Mouse (Mus musculus) lung, embryonic 15.5 days (tissue): ENCODE measurements around the gene Oaz1. TPM values are rescaled to one million over a fixed set of nuclear protein-coding genes. Genes with fewer than 3 reads are reported as not detected.

ENCODE experiments used
- ATAC-seq: fragments of 200-750 bp; cut with Nextera tagmentation; 2 replicates; pipeline ENCODE4 v1.8.0; 2017; ENCODE audit warnings: moderate number of reproducible peaks, borderline replicate concordance; ENCODE audit not compliant: low FRiP score, low TSS enrichment; ENCODE audit errors: extremely low read depth
- H3K27ac ChIP-seq: fragments of 300-500 bp; sonication (generic); 2 replicates; pipeline ENCODE4 v1.5.1; 2015; ENCODE audit warnings: moderate library complexity, mild to moderate bottlenecking, inconsistent platforms
- H3K27me3 ChIP-seq: fragments of 300-500 bp; sonication (generic); 2 replicates; pipeline ENCODE4 v1.6.1; 2015; ENCODE audit warnings: inconsistent platforms
- H3K36me3 ChIP-seq: fragments of 300-500 bp; sonication (generic); 2 replicates; pipeline ENCODE4 v1.6.1; 2015; ENCODE audit warnings: inconsistent platforms
- H3K4me1 ChIP-seq: fragments of 300-500 bp; sonication (generic); 2 replicates; pipeline ENCODE4 v1.6.1; 2015; ENCODE audit warnings: inconsistent platforms
- H3K4me2 ChIP-seq: fragments of 300-500 bp; sonication (generic); 2 replicates; pipeline ENCODE4 v1.6.1; 2015; ENCODE audit warnings: inconsistent platforms, mild to moderate bottlenecking, moderate library complexity
- H3K4me3 ChIP-seq: fragments of 300-500 bp; sonication (generic); 2 replicates; pipeline ENCODE4 v1.5.1; 2015; ENCODE audit warnings: mild to moderate bottlenecking, inconsistent platforms
- H3K9ac ChIP-seq: fragments of 300-500 bp; sonication (generic); 2 replicates; pipeline ENCODE4 v1.6.1; 2015; ENCODE audit warnings: inconsistent platforms
- H3K9me3 ChIP-seq: fragments of 300-500 bp; sonication (generic); 2 replicates; pipeline ENCODE4 v1.6.1; 2016; ENCODE audit warnings: inconsistent platforms
- WGBS: fragments of 180-500 bp; shearing (Covaris S2); methylation state at CpG from one replicate; pipeline ENCODE4 v1.1.7; 2015; 5-methylcytosine and 5-hydroxymethylcytosine counted together
- microRNA counts: library from miRNA; unstranded; fragments of <30 nt; microRNA quantifications from one replicate; lab custom pipeline; 2016
- microRNA-seq: library from miRNA; unstranded; fragments of <30 nt; microRNA quantifications from one replicate; pipeline ENCODE4, GENCODE M21; 2016
- polyA plus RNA-seq: library from polyadenylated mRNA; unstranded; fragments of >200 nt; fragmentation: Nextera tagmentation; extraction: Ambion mirVana; gene quantifications from 2 replicates; pipeline ENCODE4 v1.2.1, GENCODE M21; 2015

The Oaz1 gene
- polyA plus RNA-seq, 1 experiment from 2014 or later, result 1,965 TPM

DNA sequence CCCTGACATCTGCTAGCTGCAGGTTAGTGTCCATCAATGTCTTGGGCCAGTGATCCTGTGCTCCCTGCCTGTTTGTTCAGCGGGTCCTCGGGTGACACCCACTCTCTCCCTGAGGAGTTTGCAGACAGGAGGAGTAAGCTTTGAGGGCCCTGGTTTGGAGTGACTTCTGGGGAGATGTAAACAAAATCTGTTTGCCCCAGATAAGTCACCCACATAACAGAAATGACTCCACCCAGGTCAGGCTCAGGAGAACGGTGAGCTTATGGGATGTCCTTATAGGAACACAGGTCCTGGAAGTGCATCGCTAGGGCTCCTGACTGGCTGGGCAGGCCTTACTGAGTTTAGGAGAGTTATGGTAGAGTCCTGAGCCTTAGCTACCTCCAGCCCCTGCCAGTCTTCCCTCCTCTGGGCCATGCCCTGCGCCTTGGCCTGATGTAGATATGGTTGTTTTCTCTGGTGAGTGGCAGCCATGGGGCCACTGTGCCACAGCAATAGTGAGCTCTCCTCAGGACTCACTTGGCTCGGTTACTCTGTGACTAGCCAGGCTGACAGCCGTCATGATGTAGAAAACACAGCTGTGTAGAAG is 32.0 kb downstream of the Oaz1 start:
- peak overlapping the region; percentile 63 for H3K27ac ChIP-seq
- peaks cover 41% of the 10 kb centered on the region for H3K4me1 ChIP-seq
- H3K9me3 ChIP-seq, result no peaks in the 10 kb centered on the region
- no peak overlapping the region for H3K9ac ChIP-seq
- H3K4me2 ChIP-seq, result no peak overlapping the region
- peaks cover 16% of the 10 kb centered on the region for H3K36me3 ChIP-seq
- H3K27me3 ChIP-seq, result no peaks in the 10 kb centered on the region
- 48% methylated on average over 7 of the region's 7 CpGs for WGBS
- no peak; the same call in 1 of the 2 replicates for ATAC-seq
- no peak overlapping the region for H3K4me3 ChIP-seq

DNA sequence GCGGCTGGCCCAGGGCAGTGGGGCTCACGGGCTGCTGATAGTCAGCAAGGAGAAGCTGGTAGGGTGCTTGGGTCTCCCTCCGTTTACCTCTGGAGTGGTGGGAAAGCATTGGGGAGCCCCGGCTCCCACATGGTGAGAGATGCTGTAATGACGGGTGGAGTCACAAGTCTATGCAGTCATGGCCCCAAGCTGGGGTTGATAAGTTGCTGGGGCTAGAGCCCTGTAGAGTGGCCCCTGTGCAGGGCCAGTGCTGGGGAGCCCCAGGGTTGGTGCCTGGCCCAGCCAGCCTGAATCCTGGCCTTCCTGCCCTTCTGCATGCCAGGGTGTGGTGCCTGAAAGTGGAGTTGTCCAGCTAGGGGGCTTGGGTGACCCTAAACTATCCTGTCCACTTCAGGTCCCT is 35.8 kb downstream of the Oaz1 start:
- Histone ChIP-seq H3K4me3 (no peak overlapping the region), H3K9ac (no peak overlapping the region), H3K9me3 (no peaks in the 10 kb centered on the region), H3K4me2 (no peak overlapping the region), H3K27me3 (no peaks in the 10 kb centered on the region), H3K4me1 (peaks cover 10% of the 10 kb centered on the region; the same call in 1 of the 2 replicates), H3K27ac (no peak overlapping the region), H3K36me3 (peaks cover 23% of the 10 kb centered on the region)
- WGBS, result 90% methylated on average over 5 of the region's 5 CpGs
- ATAC-seq, result no peak

DNA sequence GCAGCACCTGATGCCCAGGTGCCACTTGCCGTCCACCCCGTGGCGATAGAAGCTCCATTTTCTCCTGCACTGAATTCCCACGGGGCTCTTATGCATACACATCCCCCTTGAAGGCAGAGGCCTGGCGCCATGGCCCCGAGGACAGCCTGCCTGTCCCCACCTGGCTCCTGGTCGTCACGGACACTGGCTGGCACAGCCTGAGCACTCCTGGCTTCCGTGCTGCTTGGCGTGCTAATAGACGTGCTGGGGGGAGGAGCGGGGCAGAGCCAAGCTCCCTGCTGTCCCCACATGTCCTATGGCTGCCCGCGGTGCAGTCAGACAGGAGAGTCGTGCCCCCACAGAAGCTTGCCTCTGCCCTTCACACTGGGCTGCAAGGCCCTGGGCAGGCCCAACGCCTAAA is 38.0 kb downstream of the Oaz1 start:
- ATAC-seq, result no peak

DNA sequence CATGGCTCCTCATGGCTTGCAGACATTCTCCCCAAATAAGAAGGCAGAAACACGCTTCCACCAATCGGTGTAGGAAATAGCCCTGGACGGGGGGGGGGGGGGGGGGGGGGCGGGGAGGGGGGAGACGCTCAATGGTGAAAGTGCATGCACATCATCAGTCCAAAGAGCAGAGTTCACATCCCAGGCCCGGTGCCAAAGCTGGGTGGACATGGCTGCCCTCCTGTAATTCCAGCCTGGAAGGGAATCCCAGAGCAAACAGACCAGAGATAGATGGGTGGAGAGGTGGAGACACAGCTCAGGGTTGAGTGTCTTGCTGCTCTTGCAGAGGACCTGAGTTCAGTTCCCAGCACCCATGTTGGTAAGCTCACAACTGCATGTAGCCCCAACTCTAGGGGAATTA is 44.5 kb downstream of the Oaz1 start:
- H3K9me3 ChIP-seq, result no peaks in the 10 kb centered on the region
- WGBS, result 42% methylated on average over 5 of the region's 6 CpGs
- no peak overlapping the region for H3K4me2 ChIP-seq
- no peak overlapping the region for H3K9ac ChIP-seq
- H3K36me3 ChIP-seq, result no peaks in the 10 kb centered on the region; the same call in 1 of the 2 replicates
- no peak overlapping the region for H3K4me3 ChIP-seq
- H3K27me3 ChIP-seq, result peaks cover 10% of the 10 kb centered on the region; the same call in 1 of the 2 replicates
- H3K4me1 ChIP-seq, result no peaks in the 10 kb centered on the region
- no peak for ATAC-seq
- no peak overlapping the region for H3K27ac ChIP-seq

More for the DNA sequence above, 38.0 kb downstream of the Oaz1 start:
- no peak overlapping the region for H3K4me3 ChIP-seq
- no peak overlapping the region for H3K27ac ChIP-seq
- H3K27me3 ChIP-seq, result no peaks in the 10 kb centered on the region
- H3K36me3 ChIP-seq, result peaks cover 23% of the 10 kb centered on the region
- 86% methylated on average over 16 of the region's 16 CpGs for WGBS
- no peak overlapping the region for H3K9ac ChIP-seq
- H3K9me3 ChIP-seq, result no peaks in the 10 kb centered on the region
- no peaks in the 10 kb centered on the region for H3K4me1 ChIP-seq
- no peak overlapping the region for H3K4me2 ChIP-seq

DNA sequence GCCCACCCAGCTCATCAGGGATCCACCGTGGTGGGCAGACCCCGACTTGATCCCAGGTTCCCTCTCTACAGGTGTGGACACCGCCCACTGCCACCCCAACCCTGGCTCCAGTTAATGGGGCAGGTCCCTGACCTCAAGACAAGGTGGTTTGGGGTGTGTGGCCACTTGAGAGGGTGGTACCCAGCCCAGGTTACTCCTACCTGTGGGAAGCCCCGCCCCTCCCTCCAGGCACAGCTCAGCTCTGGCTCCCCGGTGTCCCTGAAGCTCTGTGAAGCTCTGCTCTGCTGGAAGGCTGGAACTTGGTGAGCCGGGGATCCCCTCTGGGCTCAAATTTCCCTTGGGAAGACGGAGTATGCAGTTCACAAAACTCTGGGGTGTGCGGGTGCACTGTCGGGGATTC is 45.1 kb downstream of the Oaz1 start, which contains the start of gene Tmprss9:
Gene Tmprss9 (plus strand): TSS at position 268 of the 400 bp plus-strand sequence.
- Histone ChIP-seq H3K4me1 (no peaks in the 10 kb centered on the region), H3K9me3 (no peaks in the 10 kb centered on the region), H3K9ac (no peak within 1 kb of the TSS), H3K27ac (no peak within 1 kb of the TSS), H3K36me3 (no peaks in the 10 kb centered on the region; the same call in 1 of the 2 replicates), H3K27me3 (peaks cover 10% of the 10 kb centered on the region; the same call in 1 of the 2 replicates), H3K4me2 (no peak within 1 kb of the TSS), H3K4me3 (no peak within 1 kb of the TSS)
- WGBS, result 21% methylated on average over 9 of the region's 9 CpGs
- no peak for ATAC-seq

DNA sequence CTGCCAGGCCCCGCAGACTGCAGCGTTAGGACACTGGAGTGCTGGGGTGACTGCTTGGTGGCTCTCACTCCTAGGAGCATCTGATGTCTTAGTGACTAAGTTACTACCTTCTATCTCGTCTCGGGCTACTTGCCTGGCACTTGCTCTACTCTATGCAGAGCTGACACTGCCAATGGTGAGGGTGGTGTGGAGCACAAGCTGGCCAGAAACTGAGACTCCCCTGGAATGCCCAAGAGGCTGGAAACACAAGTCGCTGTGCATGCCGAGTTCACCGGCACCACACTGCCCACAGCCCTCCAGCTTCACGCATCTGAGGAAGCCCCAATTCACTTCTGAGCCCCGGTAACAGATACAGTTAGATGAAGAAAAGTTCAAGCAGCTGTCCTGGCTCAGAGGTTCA is 47.6 kb downstream of the Oaz1 start:
- no peaks in the 10 kb centered on the region for H3K9me3 ChIP-seq
- peaks cover 10% of the 10 kb centered on the region; the same call in 1 of the 2 replicates for H3K27me3 ChIP-seq
- no peaks in the 10 kb centered on the region for H3K36me3 ChIP-seq
- no peak overlapping the region for H3K27ac ChIP-seq
- no peak for ATAC-seq
- no peaks in the 10 kb centered on the region for H3K4me1 ChIP-seq
- WGBS, result 71% methylated on average over 9 of the region's 9 CpGs
- no peak overlapping the region for H3K9ac ChIP-seq
- no peak overlapping the region for H3K4me2 ChIP-seq
- H3K4me3 ChIP-seq, result no peak overlapping the region

DNA sequence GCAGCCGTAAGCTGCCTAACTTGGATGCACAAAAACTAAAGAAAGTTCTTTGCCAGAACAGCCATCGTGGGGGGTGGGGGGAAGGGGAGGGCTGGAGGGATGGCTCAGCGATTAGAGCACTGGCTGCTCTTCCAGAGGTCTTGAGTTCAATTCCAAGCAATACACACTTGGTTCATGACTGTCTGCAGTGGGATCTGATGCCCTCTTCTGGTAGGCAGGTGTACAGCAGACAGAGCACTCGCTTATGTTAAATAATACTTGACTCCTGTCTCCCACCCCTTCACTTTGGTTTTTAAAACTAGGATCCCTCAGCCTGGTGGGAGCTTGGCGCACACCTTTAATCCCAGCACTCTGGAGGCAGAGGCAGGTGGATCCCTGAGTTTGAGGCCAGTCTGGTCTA is 49.6 kb downstream of the Oaz1 start:
- Histone ChIP-seq H3K27me3 (peaks cover 10% of the 10 kb centered on the region; the same call in 1 of the 2 replicates), H3K4me3 (no peak overlapping the region), H3K9ac (no peak overlapping the region), H3K4me2 (no peak overlapping the region), H3K9me3 (no peaks in the 10 kb centered on the region), H3K36me3 (no peaks in the 10 kb centered on the region), H3K4me1 (no peaks in the 10 kb centered on the region), H3K27ac (no peak overlapping the region)
- WGBS, result 25% methylated on average over 5 of the region's 5 CpGs
- ATAC-seq, result no peak

DNA sequence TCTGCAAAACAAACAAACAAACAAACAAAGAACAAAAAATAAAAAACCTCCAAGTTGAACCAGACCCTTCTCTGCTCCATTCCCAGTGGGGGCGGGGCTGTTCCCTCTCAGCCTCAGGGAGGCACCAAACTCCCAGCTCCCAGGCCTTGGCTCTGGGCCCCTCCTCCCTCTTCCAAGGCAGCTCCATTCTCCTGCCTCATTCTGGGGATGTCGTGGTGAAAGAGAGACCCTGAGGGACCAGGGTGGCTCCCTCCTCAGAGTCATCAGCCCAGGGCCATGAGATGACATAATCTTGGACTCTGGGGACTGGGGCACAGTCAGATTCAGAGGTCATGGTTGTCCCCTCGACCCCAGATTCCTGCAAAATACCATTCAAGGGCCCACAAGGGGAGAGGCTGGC is 50.1 kb downstream of the Oaz1 start:
- no peaks in the 10 kb centered on the region for H3K36me3 ChIP-seq
- WGBS, result 32% methylated on average over 3 of the region's 3 CpGs
- ATAC-seq, result no peak

More for the DNA sequence above, 50.1 kb downstream of the Oaz1 start:
- Histone ChIP-seq H3K27ac (no peak overlapping the region), H3K4me3 (no peak overlapping the region), H3K9ac (no peak overlapping the region), H3K4me1 (no peaks in the 10 kb centered on the region), H3K27me3 (peaks cover 10% of the 10 kb centered on the region; the same call in 1 of the 2 replicates), H3K9me3 (no peaks in the 10 kb centered on the region), H3K4me2 (no peak overlapping the region)

MicroRNA genes within 50 kb of the gene (microRNA counts, 519-probe panel; counts per million panel counts)
- 19.7 counts per million for microRNA mmu-miR-1982 (lab: Ali Mortazavi, UCI)

Small RNA genes within 50 kb of the gene (microRNA-seq; reads per million reads assigned to microRNA genes)
- gene Mir1982, result 1.7 reads per million

Other genes with a start within 250 kb of the Oaz1 start
- gene Klf16, start 249.3 kb upstream of the Oaz1 start, polyA plus RNA-seq, result 10.1 and 10.2 TPM in 2 replicates
- 122 and 133 TPM in 2 replicates for gene Abhd17a, start 236.3 kb upstream of the Oaz1 start, polyA plus RNA-seq
- gene Scamp4, start 223.8 kb upstream of the Oaz1 start, polyA plus RNA-seq, result 79.0 and 84.8 TPM in 2 replicates
- 9.1 TPM in 2 replicates for gene Adat3, start 223.8 kb upstream of the Oaz1 start, polyA plus RNA-seq
- 3.2 and 5.1 TPM in 2 replicates for gene Gm49322, start 220.6 kb upstream of the Oaz1 start, polyA plus RNA-seq
- gene Csnk1g2, start 203.8 kb upstream of the Oaz1 start, polyA plus RNA-seq, result 142 and 152 TPM in 2 replicates
- gene Btbd2, start 169.6 kb upstream of the Oaz1 start, polyA plus RNA-seq, result 83.0 and 85.2 TPM in 2 replicates
- 99.8 and 104 TPM in 2 replicates for gene Mknk2, start 148.5 kb upstream of the Oaz1 start, polyA plus RNA-seq
- gene Mob3a, start 124.7 kb upstream of the Oaz1 start, polyA plus RNA-seq, result 44.5 and 44.7 TPM in 2 replicates
- 19.8 and 23.0 TPM in 2 replicates for gene Izumo4, start 124.5 kb upstream of the Oaz1 start, polyA plus RNA-seq
- 68.2 and 72.4 TPM in 2 replicates for gene Ap3d1, start 84.4 kb upstream of the Oaz1 start, polyA plus RNA-seq
- 15.5 and 18.3 TPM in 2 replicates for gene Dot1l, start 71.5 kb upstream of the Oaz1 start, polyA plus RNA-seq
- gene Sf3a2, start 28.5 kb upstream of the Oaz1 start, polyA plus RNA-seq, result 60.1 and 64.7 TPM in 2 replicates
- 116 and 118 TPM in 2 replicates for gene Plekhj1, start 28.0 kb upstream of the Oaz1 start, polyA plus RNA-seq
- 0.09 and 0.13 TPM in 2 replicates for gene Amh, start 21.4 kb upstream of the Oaz1 start, polyA plus RNA-seq
- 0.74 and 1.5 TPM in 2 replicates for gene Jsrp1, start 13.2 kb upstream of the Oaz1 start, polyA plus RNA-seq
- 0.05 and 0.31 TPM in 2 replicates for gene Lingo3, start 17.4 kb downstream of the Oaz1 start, polyA plus RNA-seq
- 254 and 281 TPM in 2 replicates for gene Lsm7, start 28.6 kb downstream of the Oaz1 start, polyA plus RNA-seq
- 39.1 and 40.8 TPM in 2 replicates for gene Sppl2b, start 28.6 kb downstream of the Oaz1 start, polyA plus RNA-seq
- not detected in 2 replicates for gene Tmprss9, start 45.2 kb downstream of the Oaz1 start, polyA plus RNA-seq
- 305 and 307 TPM in 2 replicates for gene Timm13, start 74.3 kb downstream of the Oaz1 start, polyA plus RNA-seq
- gene Lmnb2, start 91.6 kb downstream of the Oaz1 start, polyA plus RNA-seq, result 55.8 and 60.4 TPM in 2 replicates
- gene Gadd45b, start 103.4 kb downstream of the Oaz1 start, polyA plus RNA-seq, result 42.7 and 42.9 TPM in 2 replicates
- gene Gng7, start 188.3 kb downstream of the Oaz1 start, polyA plus RNA-seq, result 5.3 and 6.6 TPM in 2 replicates
- 0.11 and 0.30 TPM in 2 replicates for gene Diras1, start 199.0 kb downstream of the Oaz1 start, polyA plus RNA-seq
- 17.2 and 20.5 TPM in 2 replicates for gene Slc39a3, start 210.8 kb downstream of the Oaz1 start, polyA plus RNA-seq
- gene Sgta, start 233.5 kb downstream of the Oaz1 start, polyA plus RNA-seq, result 192 TPM in 2 replicates
- 51.7 and 54.3 TPM in 2 replicates for gene Thop1, start 243.4 kb downstream of the Oaz1 start, polyA plus RNA-seq